ENCODE assay signal across 8 mouse cellular contexts in genomic region chr6:84008363-84009171, GRCm38 (mm10). TPM values are rescaled to one million over a fixed set of nuclear protein-coding genes. Genes with fewer than 3 reads are reported as not detected.
DNase-seq lines count a peak whose midpoint lies in the region; ATAC-seq and TF ChIP-seq lines count a peak whose summit lies in the region.

Dysf (plus strand) TSS chr6:84008590.

- H3K9me3 ChIP-seq in lung, embryonic 16.5 days (ENCODE audit: control insufficient read depth, low read length): no peaks in the 10 kb centered on the region

- H3K4me3 ChIP-seq in heart, adult 2 months: peak within 1 kb of the TSS; percentile 58
- peak within 1 kb of the TSS; percentile 42 for H3K4me3 ChIP-seq in lung, embryonic 16.5 days (ENCODE audit: low read length)

- peak within 1 kb of the TSS; percentile 67 for H3K9ac ChIP-seq in heart, adult 2 months (ENCODE audit: low read depth, low read length)
- peak within 1 kb of the TSS; percentile 62 for H3K9ac ChIP-seq in lung, embryonic 16.5 days (ENCODE audit: low read length)

- TF ChIP-seq POLR2A in heart, adult 2 months (IDR thresholded peaks at IDR 0.05; ENCODE audit: insufficient read depth, low read depth, low read length): peak; percentile 55; the same call in 1 of the 2 replicates

- H3K4me1 ChIP-seq in heart, adult 2 months (ENCODE audit: control insufficient read depth, insufficient read depth, low read length): peaks cover 6% of the 10 kb centered on the region; the same call in 1 of the 2 replicates
- peaks cover 6% of the 10 kb centered on the region for H3K4me1 ChIP-seq in lung, embryonic 16.5 days (replicated peaks; ENCODE audit: control insufficient read depth, insufficient read depth, low read length)

- WGBS in heart, adult 2 months: 3% methylated on average over 41 of the region's 41 CpGs
- 2% methylated on average over 40 of the region's 41 CpGs for WGBS in lung, embryonic 16.5 days

- peak; percentile 47; the same call in 1 of the 2 replicates for ATAC-seq in lung, embryonic 16.5 days (ENCODE audit: low read depth)

- H3K27ac ChIP-seq in heart, adult 2 months: peak within 1 kb of the TSS; percentile 84
- no peak within 1 kb of the TSS for H3K27ac ChIP-seq in lung, embryonic 16.5 days (ENCODE audit: low read length)

- DNase-seq in ovary, postnatal 14 days (ENCODE audit: low spot score): peak; percentile 12
- DNase-seq in ovary, adult 18-20 months (ENCODE audit: low spot score): no peak
- peak; percentile 73 for DNase-seq in embryo, embryonic 11 days
- peak; percentile 68 for DNase-seq in heart, adult 2 months
- peak; percentile 66 for DNase-seq in kidney, adult 18-20 months
- peak; percentile 9 for DNase-seq in splenic B cell, adult 2 months (ENCODE audit: low read depth, low spot score)
- no peak for DNase-seq in natural killer cell, adult 2 months (ENCODE audit: low spot score in 2 of 2)

- peak within 1 kb of the TSS; percentile 67 for H3K4me2 ChIP-seq in lung, embryonic 16.5 days (ENCODE audit: low read depth, low read length)

- H3K36me3 ChIP-seq in heart, adult 2 months (ENCODE audit: control insufficient read depth, insufficient read depth, low read length): no peaks in the 10 kb centered on the region
- no peaks in the 10 kb centered on the region for H3K36me3 ChIP-seq in lung, embryonic 16.5 days (ENCODE audit: control insufficient read depth, insufficient read depth, low read length)
- no peaks in the 10 kb centered on the region for H3K36me3 ChIP-seq in splenic B cell, adult 2 months (ENCODE audit: control insufficient read depth, insufficient read depth, low read length, poor library complexity, severe bottlenecking)

- TF ChIP-seq EP300 in heart, adult 2 months (IDR thresholded peaks at IDR 0.05; ENCODE audit: insufficient read depth, low read depth, low read length): no peak

- TF ChIP-seq CTCF in heart, adult 2 months (IDR thresholded peaks at IDR 0.05): peak; percentile 39

- H3K79me2 ChIP-seq in heart, adult 2 months (replicated peaks; ENCODE audit: control insufficient read depth, insufficient read depth, low read length): no peaks in the 10 kb centered on the region

- intact Hi-C loops in heart, adult 2 months (cut with DNase I): no loop called here

- H3K27me3 ChIP-seq in heart, adult 2 months (ENCODE audit: control insufficient read depth, insufficient read depth, low read length): no peaks in the 10 kb centered on the region
- 0 out of 2 replicates have a peak, but pooled peaks cover 2% of the 10 kb centered on the region for H3K27me3 ChIP-seq in lung, embryonic 16.5 days (ENCODE audit: control insufficient read depth, insufficient read depth, low read depth, low read length)
- H3K27me3 ChIP-seq in splenic B cell, adult 2 months (ENCODE audit: control insufficient read depth, insufficient read depth, low read length, poor library complexity, severe bottlenecking): peaks cover 2% of the 10 kb centered on the region; the same call in 1 of the 2 replicates

RNA-seq across cellular contexts. Expression of gene Dysf, which starts in this region (rescaled TPM):
- 100 to 1,000 TPM in 1 of 2 experiments, 10 to 100 TPM in 1; 87.4 to 100 TPM for total RNA-seq in heart, adult 2 months (2021)
- polyA plus RNA-seq in heart, adult 2 months (2012; rRNA removed): 51.1 and 66.4 TPM in 2 replicates
- polyA plus RNA-seq in lung, embryonic 16.5 days (2015; fragmentation: Nextera tagmentation; extraction: Ambion mirVana): 9.4 TPM in 2 replicates

Comparison
In these comparisons a context has a peak if more than half of its experiments do, and no peak if none do; other contexts are left out.
1. DNase-seq: peak in ovary, postnatal 14 days (single experiment), embryo, embryonic 11 days (single experiment), heart, adult 2 months (2 of 2), kidney, adult 18-20 months (single experiment) and splenic B cell, adult 2 months (single experiment); none in ovary, adult 18-20 months (single experiment) and natural killer cell, adult 2 months (0 of 2).